Mouse (Mus musculus): Measurements from ENCODE around the gene Ccdc181. TPM values are rescaled to one million over a fixed set of nuclear protein-coding genes. Genes with fewer than 3 reads are reported as not detected.

The Ccdc181 gene
- polyA plus RNA-seq, 1 experiment from 2014 or later = 6.5 TPM

DNA sequence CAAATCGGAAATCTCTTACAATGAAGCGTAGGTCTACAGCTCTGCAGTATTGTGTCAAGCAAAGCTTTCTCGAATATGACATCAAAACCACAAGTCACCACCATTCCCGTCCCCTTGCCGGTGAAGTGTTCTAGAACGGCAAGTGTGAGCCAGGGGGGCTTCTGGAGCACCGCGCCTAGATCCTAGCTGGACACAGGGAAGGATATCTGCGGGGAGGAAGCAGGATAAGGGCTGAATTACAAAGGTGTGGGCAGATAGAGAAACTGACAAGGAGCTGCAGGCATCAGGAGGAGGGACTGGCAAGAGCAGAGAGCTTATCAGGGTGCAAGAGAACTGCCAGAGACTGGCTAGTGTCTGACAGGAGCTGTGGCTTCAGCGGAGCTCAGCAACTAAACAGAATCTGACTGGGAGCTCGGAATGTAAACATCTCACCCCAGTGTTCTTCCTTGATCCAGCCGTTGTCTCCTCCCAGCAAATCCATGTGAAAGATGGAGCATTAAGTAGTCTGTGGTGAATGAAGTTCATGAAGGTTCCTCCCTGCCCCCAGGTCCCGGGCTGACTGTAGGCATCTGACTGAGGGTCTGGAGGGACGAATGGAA lies 44.3 kb downstream of the Ccdc181 start:
- H3K27ac ChIP-seq = no peak overlapping the region
- no peak for ATAC-seq (ENCODE audit: low FRiP score, low read depth)
- H3K27me3 ChIP-seq = no peaks in the 10 kb centered on the region
- no peak overlapping the region for H3K4me3 ChIP-seq
- WGBS = 75% methylated on average over 14 of the region's 14 CpGs
- H3K4me2 ChIP-seq (replicated peaks) = no peak overlapping the region
- peaks cover 6% of the 10 kb centered on the region for H3K4me1 ChIP-seq
- no peak overlapping the region for H3K9ac ChIP-seq
- 0 out of 2 replicates have a peak, but pooled peaks cover 5% of the 10 kb centered on the region for H3K36me3 ChIP-seq
- H3K9me3 ChIP-seq = no peaks in the 10 kb centered on the region

- WGBS = 74% methylated on average over 5 of the region's 5 CpGs
- no peak overlapping the region for H3K4me3 ChIP-seq
- H3K36me3 ChIP-seq = 0 out of 2 replicates have a peak, but pooled peaks cover 5% of the 10 kb centered on the region
- H3K27ac ChIP-seq = no peak overlapping the region
- ATAC-seq (ENCODE audit: low FRiP score, low read depth) = no peak
- H3K4me1 ChIP-seq = peaks cover 6% of the 10 kb centered on the region
- no peak overlapping the region for H3K9ac ChIP-seq
- no peaks in the 10 kb centered on the region for H3K9me3 ChIP-seq
- H3K27me3 ChIP-seq = no peaks in the 10 kb centered on the region
- H3K4me2 ChIP-seq (replicated peaks) = no peak overlapping the region
Measured at GRCm38 (mm10) chr1:164320731-164321130, 45.3 kb downstream of the Ccdc181 start.

- H3K4me3 ChIP-seq = no peak overlapping the region
- H3K9me3 ChIP-seq = no peaks in the 10 kb centered on the region
- no peak overlapping the region for H3K4me2 ChIP-seq (replicated peaks)
- H3K36me3 ChIP-seq = 0 out of 2 replicates have a peak, but pooled peaks cover 5% of the 10 kb centered on the region
- no peak overlapping the region for H3K9ac ChIP-seq
- H3K4me1 ChIP-seq = peaks cover 6% of the 10 kb centered on the region
- ATAC-seq (ENCODE audit: low FRiP score, low read depth) = no peak
- H3K27ac ChIP-seq = no peak overlapping the region
- WGBS = 46% methylated on average over 10 of the region's 10 CpGs
- no peaks in the 10 kb centered on the region for H3K27me3 ChIP-seq
Measured at GRCm38 (mm10) chr1:164321408-164321807, 46.0 kb downstream of the Ccdc181 start.

GRCm38 (mm10) chr1:164322987-164323650 lies 47.7 kb downstream of the Ccdc181 start:
- Histone ChIP-seq H3K4me3 (no peak overlapping the region), H3K9me3 (no peaks in the 10 kb centered on the region), H3K4me2 (replicated peaks) (no peak overlapping the region), H3K36me3 (0 out of 2 replicates have a peak, but pooled peaks cover 5% of the 10 kb centered on the region), H3K27ac (no peak overlapping the region), H3K4me1 (peaks cover 9% of the 10 kb centered on the region), H3K27me3 (no peaks in the 10 kb centered on the region), H3K9ac (no peak overlapping the region)
- no peak for ATAC-seq (ENCODE audit: low FRiP score, low read depth)
- WGBS = 66% methylated on average over 8 of the region's 8 CpGs

- Histone ChIP-seq H3K36me3 (0 out of 2 replicates have a peak, but pooled peaks cover 4% of the 10 kb centered on the region), H3K4me3 (no peak overlapping the region), H3K9me3 (no peaks in the 10 kb centered on the region), H3K4me1 (peaks cover 9% of the 10 kb centered on the region), H3K27ac (no peak overlapping the region), H3K4me2 (replicated peaks) (no peak overlapping the region), H3K9ac (no peak overlapping the region), H3K27me3 (no peaks in the 10 kb centered on the region)
- ATAC-seq (ENCODE audit: low FRiP score, low read depth) = no peak
- 89% methylated on average over 4 of the region's 4 CpGs for WGBS
Measured at GRCm38 (mm10) chr1:164324221-164324620, 48.8 kb downstream of the Ccdc181 start.

DNA sequence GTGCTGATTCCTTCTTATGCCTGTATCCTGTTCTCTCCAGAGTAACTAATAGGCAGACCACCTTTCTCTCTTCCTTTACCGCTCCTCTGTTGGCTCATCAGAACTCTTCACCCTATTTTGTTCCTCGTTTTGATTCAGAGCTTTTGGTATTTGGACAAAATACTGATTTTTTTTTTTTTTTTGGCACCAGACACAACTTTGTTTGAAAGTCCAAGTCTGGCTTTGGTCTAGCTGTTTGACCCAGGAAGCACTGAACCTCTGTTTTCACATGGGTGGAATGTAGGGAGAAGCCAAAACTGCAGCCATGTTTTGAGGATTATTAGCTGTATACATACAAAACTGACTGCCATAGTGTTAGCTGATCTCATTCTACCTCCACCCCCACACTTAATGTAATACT lies 49.5 kb downstream of the Ccdc181 start:
- no peak for ATAC-seq (ENCODE audit: low FRiP score, low read depth)
- Histone ChIP-seq H3K4me2 (replicated peaks) (no peak overlapping the region), H3K4me3 (no peak overlapping the region), H3K9me3 (no peaks in the 10 kb centered on the region), H3K36me3 (0 out of 2 replicates have a peak, but pooled peaks cover 4% of the 10 kb centered on the region), H3K4me1 (peaks cover 9% of the 10 kb centered on the region), H3K9ac (no peak overlapping the region), H3K27me3 (no peaks in the 10 kb centered on the region), H3K27ac (no peak overlapping the region)
- 86% methylated on average over 2 of the region's 2 CpGs for WGBS

- no peak overlapping the region for H3K9ac ChIP-seq
- ATAC-seq (ENCODE audit: low FRiP score, low read depth) = no peak
- no peak overlapping the region for H3K27ac ChIP-seq
- no peaks in the 10 kb centered on the region for H3K27me3 ChIP-seq
- no peak overlapping the region for H3K4me2 ChIP-seq (replicated peaks)
- peaks cover 3% of the 10 kb centered on the region; the same call in 1 of the 2 replicates for H3K4me1 ChIP-seq
- H3K9me3 ChIP-seq = no peaks in the 10 kb centered on the region
- H3K36me3 ChIP-seq = peaks cover 12% of the 10 kb centered on the region
- 41% methylated on average over 6 of the region's 6 CpGs for WGBS
- H3K4me3 ChIP-seq = no peak overlapping the region
Measured at GRCm38 (mm10) chr1:164326600-164327155, 51.3 kb downstream of the Ccdc181 start.

DNA sequence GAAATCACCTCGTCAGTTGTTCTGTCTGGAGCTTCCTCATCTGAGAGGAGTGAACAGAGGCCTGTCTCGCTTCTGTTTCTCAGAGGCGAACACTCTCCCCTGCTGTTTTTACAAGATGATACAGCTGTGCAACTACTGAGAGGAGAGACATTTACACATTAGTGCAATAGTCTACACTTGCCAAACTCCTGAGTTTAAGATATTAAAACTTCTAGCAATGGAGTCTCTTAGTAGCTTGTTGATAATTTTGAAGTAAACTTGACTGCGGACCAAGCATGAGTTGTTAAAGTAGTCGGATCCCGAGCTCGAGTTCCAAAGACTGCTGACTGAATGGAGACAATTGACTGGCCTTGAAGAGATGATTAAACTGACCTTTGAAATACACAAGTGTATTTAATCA lies 52.4 kb downstream of the Ccdc181 start:
- Histone ChIP-seq H3K4me1 (0 out of 2 replicates have a peak, but pooled peaks cover 3% of the 10 kb centered on the region), H3K27ac (no peak overlapping the region), H3K4me3 (no peak overlapping the region), H3K9ac (no peak overlapping the region), H3K9me3 (no peaks in the 10 kb centered on the region), H3K36me3 (peaks cover 12% of the 10 kb centered on the region), H3K4me2 (replicated peaks) (no peak overlapping the region), H3K27me3 (no peaks in the 10 kb centered on the region)
- no peak for ATAC-seq (ENCODE audit: low FRiP score, low read depth)
- 56% methylated on average over 7 of the region's 7 CpGs for WGBS

- H3K4me1 ChIP-seq = no peaks in the 10 kb centered on the region
- H3K9ac ChIP-seq = no peak overlapping the region
- WGBS = 62% methylated on average over 11 of the region's 11 CpGs
- H3K9me3 ChIP-seq = no peaks in the 10 kb centered on the region
- H3K4me3 ChIP-seq = no peak overlapping the region
- H3K4me2 ChIP-seq (replicated peaks) = no peak overlapping the region
- ATAC-seq (ENCODE audit: low FRiP score, low read depth) = no peak
- H3K36me3 ChIP-seq = peaks cover 33% of the 10 kb centered on the region
- no peak overlapping the region for H3K27ac ChIP-seq
- no peaks in the 10 kb centered on the region for H3K27me3 ChIP-seq
Measured at GRCm38 (mm10) chr1:164332559-164332958, 57.2 kb downstream of the Ccdc181 start.

DNA sequence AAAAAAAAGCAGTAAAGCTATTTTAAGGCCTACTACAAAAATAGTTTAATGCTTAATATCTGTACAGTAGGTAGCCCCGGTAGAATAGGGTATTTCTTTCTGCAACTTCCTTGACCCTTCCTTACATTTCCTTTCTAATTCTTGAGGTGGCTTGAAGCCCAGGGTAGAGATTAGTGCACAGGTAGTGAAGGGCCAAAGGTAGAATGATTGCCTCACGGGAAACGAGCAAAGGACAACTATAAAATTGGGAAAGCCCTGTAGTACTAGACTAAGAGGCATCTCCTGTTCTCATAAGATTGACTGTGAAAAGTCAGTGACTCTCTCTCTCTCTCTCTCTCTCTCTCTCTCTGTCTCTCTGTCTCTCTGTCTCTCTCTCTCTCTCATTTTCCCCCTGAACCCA lies 60.0 kb downstream of the Ccdc181 start:
- no peak overlapping the region for H3K9ac ChIP-seq
- H3K27me3 ChIP-seq = no peaks in the 10 kb centered on the region
- WGBS = 83% methylated on average over 3 of the region's 3 CpGs
- no peak overlapping the region for H3K4me2 ChIP-seq (replicated peaks)
- no peak overlapping the region for H3K27ac ChIP-seq
- no peaks in the 10 kb centered on the region for H3K9me3 ChIP-seq
- no peak for ATAC-seq (ENCODE audit: low FRiP score, low read depth)
- peaks cover 30% of the 10 kb centered on the region for H3K36me3 ChIP-seq
- no peak overlapping the region for H3K4me3 ChIP-seq
- H3K4me1 ChIP-seq = no peaks in the 10 kb centered on the region

DNA sequence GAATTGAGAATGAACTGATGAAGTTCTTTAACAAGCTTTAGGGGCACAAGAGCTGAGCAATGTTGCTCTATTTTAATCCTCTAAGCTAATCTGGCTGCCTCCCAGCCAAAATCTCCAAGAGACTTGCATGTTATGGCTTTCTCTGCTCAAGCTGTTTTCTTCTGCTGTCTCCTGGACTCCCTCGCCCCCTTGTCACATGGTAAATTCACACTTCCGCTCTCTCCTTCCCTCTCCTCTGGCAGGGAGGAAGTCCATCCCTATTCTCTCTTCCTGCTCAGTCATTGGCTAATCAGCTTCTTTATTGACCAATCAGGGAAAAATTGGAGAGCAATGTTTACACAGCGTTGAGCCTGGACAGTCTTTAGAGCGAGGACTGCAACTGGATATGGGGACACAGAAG lies 60.5 kb downstream of the Ccdc181 start:
- Histone ChIP-seq H3K27ac (no peak overlapping the region), H3K9me3 (no peaks in the 10 kb centered on the region), H3K9ac (no peak overlapping the region), H3K4me2 (replicated peaks) (no peak overlapping the region), H3K4me1 (no peaks in the 10 kb centered on the region), H3K4me3 (no peak overlapping the region), H3K36me3 (peaks cover 30% of the 10 kb centered on the region), H3K27me3 (no peaks in the 10 kb centered on the region)
- ATAC-seq (ENCODE audit: low FRiP score, low read depth) = no peak
- WGBS = 84% methylated on average over 4 of the region's 4 CpGs
